Mouse (Mus musculus): ENCODE measurements around the gene Sirt2. TPM values are rescaled to one million over a fixed set of nuclear protein-coding genes. Genes with fewer than 3 reads are reported as not detected.

The Sirt2 gene
- polyA plus RNA-seq (2014; fragmentation: Nextera tagmentation; extraction: Ambion mirVana), result 97.2 and 110 TPM in 2 replicates

DNA sequence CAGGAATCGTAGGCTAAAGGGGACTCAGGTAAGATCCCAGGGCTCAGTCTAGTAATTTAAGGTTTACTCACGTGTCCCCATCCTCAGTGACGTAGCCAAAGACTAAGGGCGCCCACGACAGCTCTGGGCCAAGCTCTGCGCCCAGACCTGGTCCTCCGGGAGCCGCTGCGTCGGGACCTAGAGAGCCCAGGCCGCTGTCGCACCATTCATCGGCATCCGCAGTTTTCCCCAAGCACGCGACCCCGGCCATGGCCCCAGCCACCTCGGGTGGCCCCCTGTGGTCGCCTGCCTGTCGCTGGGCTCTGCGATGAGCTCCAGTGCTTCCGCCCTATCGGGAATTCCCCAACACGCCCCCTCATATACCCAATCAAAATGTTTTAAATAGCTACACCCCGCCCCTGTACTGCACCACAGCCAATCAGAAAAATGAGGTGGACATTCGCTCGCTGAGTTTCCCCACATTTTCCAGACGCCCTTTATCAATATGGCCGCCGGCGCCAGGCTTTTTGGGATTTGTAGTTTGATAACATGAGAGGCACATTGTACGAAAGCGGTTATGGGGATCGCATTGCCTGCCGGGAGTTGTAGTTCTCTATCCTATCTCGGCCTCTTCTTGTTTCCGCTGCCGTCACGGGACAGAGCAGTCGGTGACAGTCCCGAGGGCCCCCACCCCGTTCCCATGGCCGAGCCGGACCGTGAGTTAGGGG lies at the start of gene Sirt2:
Gene Sirt2, plus strand, starts transcription at position 563 of the 707 bp plus-strand sequence.
- peak within 1 kb of the TSS; percentile 58 for H3K4me3 ChIP-seq (ENCODE audit: low read depth, low read length)
- ATAC-seq (ENCODE audit: low read depth), result peak; percentile 98
- H3K27ac ChIP-seq (ENCODE audit: low read depth, low read length), result no peak within 1 kb of the TSS
- no peaks in the 10 kb centered on the region for H3K9me3 ChIP-seq (ENCODE audit: control insufficient read depth, low read length)
- H3K27me3 ChIP-seq (ENCODE audit: control insufficient read depth, insufficient read depth, low read length), result no peaks in the 10 kb centered on the region
- WGBS, result under 1% methylated on average over 45 of the region's 45 CpGs
- peak within 1 kb of the TSS; percentile 77 for H3K9ac ChIP-seq (replicated peaks; ENCODE audit: low read depth, low read length)
- peak within 1 kb of the TSS; percentile 71 for H3K4me2 ChIP-seq (ENCODE audit: low read depth, low read length)
- H3K36me3 ChIP-seq (ENCODE audit: control insufficient read depth, insufficient read depth, low read length), result peaks cover 3% of the 10 kb centered on the region; the same call in 1 of the 2 replicates
- H3K4me1 ChIP-seq (ENCODE audit: control insufficient read depth, insufficient read depth, low read length), result peaks cover 14% of the 10 kb centered on the region

GRCm38 (mm10) chr7:28717726-28718125 lies 48.8 kb upstream of the Sirt2 start:
- Histone ChIP-seq H3K4me2 (ENCODE audit: low read depth, low read length) (no peak overlapping the region), H3K27ac (ENCODE audit: low read depth, low read length) (no peak overlapping the region), H3K9me3 (ENCODE audit: control insufficient read depth, low read length) (no peaks in the 10 kb centered on the region), H3K4me1 (ENCODE audit: control insufficient read depth, insufficient read depth, low read length) (no peaks in the 10 kb centered on the region), H3K36me3 (ENCODE audit: control insufficient read depth, insufficient read depth, low read length) (no peaks in the 10 kb centered on the region), H3K27me3 (ENCODE audit: control insufficient read depth, insufficient read depth, low read length) (no peaks in the 10 kb centered on the region), H3K9ac (replicated peaks; ENCODE audit: low read depth, low read length) (no peak overlapping the region), H3K4me3 (ENCODE audit: low read depth, low read length) (no peak overlapping the region)
- no peak for ATAC-seq (ENCODE audit: low read depth)
- WGBS, result 91% methylated on average over 10 of the region's 10 CpGs

DNA sequence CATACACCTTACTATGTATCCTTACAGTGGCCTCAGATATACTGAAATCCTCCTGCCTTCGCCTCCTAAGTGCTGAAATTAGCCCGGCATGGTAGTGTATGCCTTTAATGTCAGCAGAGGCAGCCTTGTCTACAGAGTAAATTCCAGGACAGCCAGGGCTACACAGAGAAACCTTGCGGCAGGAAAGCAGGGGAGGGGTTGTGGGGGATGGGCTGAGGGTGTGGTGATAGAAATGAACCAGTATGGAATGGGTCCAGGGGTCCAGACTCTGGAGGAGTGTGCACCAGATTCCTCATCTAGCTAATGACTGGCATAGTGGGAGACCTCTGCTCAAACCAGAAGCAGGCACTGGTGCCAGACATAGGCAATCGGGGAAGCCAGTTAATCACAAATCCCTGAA lies 47.4 kb upstream of the Sirt2 start:
- H3K27ac ChIP-seq (ENCODE audit: low read depth, low read length), result no peak overlapping the region
- ATAC-seq (ENCODE audit: low read depth), result no peak
- no peak overlapping the region for H3K4me3 ChIP-seq (ENCODE audit: low read depth, low read length)
- H3K4me2 ChIP-seq (ENCODE audit: low read depth, low read length), result no peak overlapping the region
- no peaks in the 10 kb centered on the region for H3K4me1 ChIP-seq (ENCODE audit: control insufficient read depth, insufficient read depth, low read length)
- WGBS, result 63% methylated on average over 4 of the region's 4 CpGs
- no peaks in the 10 kb centered on the region for H3K27me3 ChIP-seq (ENCODE audit: control insufficient read depth, insufficient read depth, low read length)
- H3K9me3 ChIP-seq (ENCODE audit: control insufficient read depth, low read length), result no peaks in the 10 kb centered on the region
- no peak overlapping the region for H3K9ac ChIP-seq (replicated peaks; ENCODE audit: low read depth, low read length)
- no peaks in the 10 kb centered on the region for H3K36me3 ChIP-seq (ENCODE audit: control insufficient read depth, insufficient read depth, low read length)

DNA sequence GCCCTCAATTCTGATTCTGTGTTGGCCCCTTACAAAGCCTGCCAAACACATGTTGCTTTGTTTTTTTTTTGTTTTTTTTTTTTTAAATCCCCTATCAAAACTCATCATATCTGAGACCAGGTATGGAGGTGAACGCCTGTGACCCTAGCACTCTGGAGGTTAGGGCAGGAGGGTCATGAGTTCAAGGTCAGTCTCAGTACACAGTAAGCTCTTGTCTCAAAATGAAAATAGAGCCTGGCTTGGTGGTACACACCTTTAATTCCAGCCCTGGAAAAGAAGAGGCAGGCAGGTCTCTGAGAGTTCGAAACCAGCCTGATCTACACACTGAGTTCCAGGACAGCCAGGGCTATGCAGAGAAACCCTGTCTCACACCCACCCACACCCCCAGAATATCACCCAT lies 46.9 kb upstream of the Sirt2 start:
- 88% methylated on average over 2 of the region's 2 CpGs for WGBS
- no peak overlapping the region for H3K9ac ChIP-seq (replicated peaks; ENCODE audit: low read depth, low read length)
- no peak overlapping the region for H3K4me3 ChIP-seq (ENCODE audit: low read depth, low read length)
- no peaks in the 10 kb centered on the region for H3K9me3 ChIP-seq (ENCODE audit: control insufficient read depth, low read length)
- H3K27me3 ChIP-seq (ENCODE audit: control insufficient read depth, insufficient read depth, low read length), result no peaks in the 10 kb centered on the region
- H3K36me3 ChIP-seq (ENCODE audit: control insufficient read depth, insufficient read depth, low read length), result no peaks in the 10 kb centered on the region
- no peak overlapping the region for H3K27ac ChIP-seq (ENCODE audit: low read depth, low read length)
- H3K4me1 ChIP-seq (ENCODE audit: control insufficient read depth, insufficient read depth, low read length), result no peaks in the 10 kb centered on the region
- H3K4me2 ChIP-seq (ENCODE audit: low read depth, low read length), result no peak overlapping the region
- ATAC-seq (ENCODE audit: low read depth), result no peak

DNA sequence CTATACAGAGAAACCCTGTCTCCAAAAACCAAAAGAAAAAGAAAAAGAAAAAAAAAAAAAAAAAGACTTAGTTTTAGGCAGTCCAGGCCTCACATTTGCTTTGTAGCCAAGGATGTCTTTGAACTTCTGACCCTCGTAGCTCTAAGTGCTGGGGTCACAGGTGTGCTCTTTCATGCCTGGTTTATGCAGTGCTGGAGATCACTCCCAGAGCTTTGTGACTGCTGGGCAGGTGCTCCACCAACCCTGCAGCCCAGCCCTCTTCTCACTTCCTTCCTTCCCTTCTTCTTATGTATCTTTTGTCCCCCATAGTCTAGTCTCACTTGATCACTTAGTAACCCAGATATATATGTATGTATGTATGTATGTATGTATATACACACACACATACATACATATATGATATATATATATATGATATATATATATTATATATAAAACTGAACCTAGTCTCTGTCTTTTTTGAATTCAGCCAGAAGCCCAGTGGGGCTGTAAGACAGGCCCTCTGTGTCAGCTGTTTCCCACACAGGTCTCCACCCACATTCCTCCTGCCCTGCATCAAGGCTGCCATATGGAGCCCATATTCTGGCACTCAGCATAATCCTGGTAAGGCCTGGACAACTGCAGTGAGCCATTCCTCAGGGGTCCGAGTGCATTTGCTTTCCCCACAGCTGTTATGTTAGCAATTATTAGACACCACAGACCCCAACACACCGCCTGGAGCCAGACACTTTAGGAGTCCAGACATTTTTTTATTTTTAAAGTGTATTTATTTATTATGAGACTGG lies 45.6 kb upstream of the Sirt2 start:
- Histone ChIP-seq H3K4me2 (ENCODE audit: low read depth, low read length) (no peak overlapping the region), H3K27ac (ENCODE audit: low read depth, low read length) (no peak overlapping the region), H3K4me3 (ENCODE audit: low read depth, low read length) (no peak overlapping the region), H3K27me3 (ENCODE audit: control insufficient read depth, insufficient read depth, low read length) (no peaks in the 10 kb centered on the region), H3K36me3 (ENCODE audit: control insufficient read depth, insufficient read depth, low read length) (no peaks in the 10 kb centered on the region), H3K9ac (replicated peaks; ENCODE audit: low read depth, low read length) (no peak overlapping the region), H3K4me1 (ENCODE audit: control insufficient read depth, insufficient read depth, low read length) (no peaks in the 10 kb centered on the region), H3K9me3 (ENCODE audit: control insufficient read depth, low read length) (no peaks in the 10 kb centered on the region)
- WGBS, result 59% methylated on average over 3 of the region's 3 CpGs
- no peak for ATAC-seq (ENCODE audit: low read depth)

- no peak overlapping the region for H3K9ac ChIP-seq (replicated peaks; ENCODE audit: low read depth, low read length)
- no peak overlapping the region for H3K27ac ChIP-seq (ENCODE audit: low read depth, low read length)
- H3K4me2 ChIP-seq (ENCODE audit: low read depth, low read length), result no peak overlapping the region
- ATAC-seq (ENCODE audit: low read depth), result no peak
- no peaks in the 10 kb centered on the region for H3K27me3 ChIP-seq (ENCODE audit: control insufficient read depth, insufficient read depth, low read length)
- WGBS, result 90% methylated on average over 7 of the region's 7 CpGs
- no peaks in the 10 kb centered on the region for H3K4me1 ChIP-seq (ENCODE audit: control insufficient read depth, insufficient read depth, low read length)
- no peaks in the 10 kb centered on the region for H3K9me3 ChIP-seq (ENCODE audit: control insufficient read depth, low read length)
- H3K4me3 ChIP-seq (ENCODE audit: low read depth, low read length), result no peak overlapping the region
- no peaks in the 10 kb centered on the region for H3K36me3 ChIP-seq (ENCODE audit: control insufficient read depth, insufficient read depth, low read length)
Observed at GRCm38 (mm10) chr7:28722079-28722478, 44.5 kb upstream of the Sirt2 start.

DNA sequence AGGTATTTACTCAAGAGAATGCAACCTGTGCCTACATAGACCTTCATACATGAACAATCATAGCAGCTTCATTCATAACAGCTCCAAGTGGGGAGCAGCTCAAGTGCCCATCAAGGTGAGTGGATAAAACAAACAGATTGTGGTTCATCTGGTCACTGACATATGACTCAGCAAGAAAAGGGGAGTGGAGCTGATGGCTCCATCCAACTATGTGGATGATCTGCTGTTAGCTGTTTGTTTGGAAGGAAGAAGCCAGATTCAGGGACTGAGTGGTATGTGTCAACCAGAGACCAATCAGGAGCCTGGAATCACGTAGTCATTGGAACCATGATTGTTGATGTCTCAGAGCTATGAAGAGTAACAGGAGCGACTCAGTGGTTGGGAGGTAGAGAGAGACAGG lies 41.9 kb upstream of the Sirt2 start:
- H3K9me3 ChIP-seq (ENCODE audit: control insufficient read depth, low read length), result no peaks in the 10 kb centered on the region
- no peaks in the 10 kb centered on the region for H3K4me1 ChIP-seq (ENCODE audit: control insufficient read depth, insufficient read depth, low read length)
- H3K27ac ChIP-seq (ENCODE audit: low read depth, low read length), result no peak overlapping the region
- no peak overlapping the region for H3K4me3 ChIP-seq (ENCODE audit: low read depth, low read length)
- H3K9ac ChIP-seq (replicated peaks; ENCODE audit: low read depth, low read length), result no peak overlapping the region
- no peak overlapping the region for H3K4me2 ChIP-seq (ENCODE audit: low read depth, low read length)
- 97% methylated on average over 2 of the region's 2 CpGs for WGBS
- H3K27me3 ChIP-seq (ENCODE audit: control insufficient read depth, insufficient read depth, low read length), result no peaks in the 10 kb centered on the region
- H3K36me3 ChIP-seq (ENCODE audit: control insufficient read depth, insufficient read depth, low read length), result no peaks in the 10 kb centered on the region
- no peak for ATAC-seq (ENCODE audit: low read depth)

GRCm38 (mm10) chr7:28726600-28726999 lies 39.9 kb upstream of the Sirt2 start:
- peak; percentile 81; the same call in 1 of the 2 replicates for ATAC-seq (ENCODE audit: low read depth)
- no peak overlapping the region for H3K27ac ChIP-seq (ENCODE audit: low read depth, low read length)
- H3K36me3 ChIP-seq (ENCODE audit: control insufficient read depth, insufficient read depth, low read length), result no peaks in the 10 kb centered on the region
- no peak overlapping the region for H3K9ac ChIP-seq (replicated peaks; ENCODE audit: low read depth, low read length)
- H3K4me1 ChIP-seq (ENCODE audit: control insufficient read depth, insufficient read depth, low read length), result no peaks in the 10 kb centered on the region
- H3K9me3 ChIP-seq (ENCODE audit: control insufficient read depth, low read length), result no peaks in the 10 kb centered on the region
- H3K4me3 ChIP-seq (ENCODE audit: low read depth, low read length), result no peak overlapping the region
- no peak overlapping the region for H3K4me2 ChIP-seq (ENCODE audit: low read depth, low read length)
- 7% methylated on average over 14 of the region's 14 CpGs for WGBS
- H3K27me3 ChIP-seq (ENCODE audit: control insufficient read depth, insufficient read depth, low read length), result no peaks in the 10 kb centered on the region
